Mouse (Mus musculus) embryonic stem cell, embryonic (primary cell): ENCODE results near the gene Dgkg.

ENCODE experiments used
- CTCF ChIA-PET, 4 experiments: fragments of 300-600 bp in 2 of 4; fragments of 350-600 bp in 2 of 4; sonication (Branson Sonifier 250); formaldehyde crosslinking; loops; one replicate each; lab custom pipeline; 2022; ENCODE audit warnings: inconsistent platforms in 2 of 4; lab: Charles Lee
- POLR2A ChIA-PET, 4 experiments: fragments of 300-600 bp in 2 of 4; fragments of 350-600 bp in 2 of 4; sonication (Branson Sonifier 250); formaldehyde crosslinking; loops; one replicate each; lab custom pipeline; 2022; ENCODE audit warnings: antibody characterized with exemption in 4 of 4, inconsistent platforms in 1 of 4; lab: Charles Lee

Gene Dgkg

DNA sequence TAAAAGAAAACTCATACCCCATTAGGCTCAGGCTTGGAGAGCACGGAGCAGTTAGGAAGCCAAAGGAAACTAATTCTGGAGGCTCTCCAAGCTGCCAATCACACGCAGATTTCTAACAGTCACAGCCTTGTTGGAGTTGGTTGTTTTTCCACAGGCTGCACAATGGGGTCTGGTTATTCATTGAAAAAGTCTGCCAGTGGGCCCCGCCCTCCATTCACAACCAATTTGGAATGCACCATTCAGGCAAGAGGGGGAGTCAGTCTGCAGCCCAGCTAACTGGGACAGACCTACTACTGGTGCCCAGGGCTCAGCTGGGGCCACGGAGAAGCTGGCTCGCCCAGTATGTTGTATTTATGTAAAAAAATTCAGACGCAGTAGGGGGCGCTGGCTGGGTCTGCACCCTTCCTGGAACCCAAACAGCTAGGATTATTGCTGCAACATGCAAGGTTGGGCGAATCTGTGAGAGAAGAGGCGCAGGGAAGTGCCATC lies 228.1 kb downstream of the Dgkg start:
- POLR2A ChIA-PET = interaction anchor here (0.5 to 27.1 kb wide), 58 partner anchors 9 to 681 kb away, joined by 3 to 941 read pairs (median 4); partner anchors contain the start of genes Etv5 (in 3 of the 4), Liph (in 1 of the 4) and Tra2b (in 1 of the 4)
- CTCF ChIA-PET = interaction anchor here in 3 of 4 experiments (0.5 to 1.5 kb wide), 5 partner anchors 8 to 492 kb away, joined by 3 to 7 read pairs (median 3); partner anchors contain the start of gene Etv5 (in 1 of the 3)

DNA sequence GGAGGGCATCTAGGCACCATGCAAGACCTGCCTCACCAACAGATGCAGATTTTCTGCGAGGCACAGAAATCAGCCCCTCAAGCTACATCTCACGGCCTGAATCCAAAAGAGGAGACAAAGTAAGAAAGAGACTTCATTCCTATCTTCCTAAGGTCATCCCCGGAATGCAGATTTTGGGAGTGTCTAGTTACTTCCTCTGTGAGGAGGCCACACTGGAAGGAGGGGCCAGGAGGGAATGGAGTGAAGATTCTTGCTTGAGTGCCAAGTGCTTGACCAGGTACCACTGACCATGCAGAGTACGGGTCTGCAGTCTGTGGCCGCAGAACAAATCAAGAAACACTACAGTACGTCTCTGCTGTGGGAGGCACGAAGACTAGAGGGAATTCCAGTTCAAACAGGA lies 230.2 kb downstream of the Dgkg start:
- POLR2A ChIA-PET = interaction anchor here in 3 of 4 experiments (0.7 to 27.1 kb wide), 23 partner anchors 7 to 123 kb away, joined by 3 to 941 read pairs (median 6); partner anchors contain the start of gene Etv5 (in 3 of the 3)
- CTCF ChIA-PET = no interaction called here

DNA sequence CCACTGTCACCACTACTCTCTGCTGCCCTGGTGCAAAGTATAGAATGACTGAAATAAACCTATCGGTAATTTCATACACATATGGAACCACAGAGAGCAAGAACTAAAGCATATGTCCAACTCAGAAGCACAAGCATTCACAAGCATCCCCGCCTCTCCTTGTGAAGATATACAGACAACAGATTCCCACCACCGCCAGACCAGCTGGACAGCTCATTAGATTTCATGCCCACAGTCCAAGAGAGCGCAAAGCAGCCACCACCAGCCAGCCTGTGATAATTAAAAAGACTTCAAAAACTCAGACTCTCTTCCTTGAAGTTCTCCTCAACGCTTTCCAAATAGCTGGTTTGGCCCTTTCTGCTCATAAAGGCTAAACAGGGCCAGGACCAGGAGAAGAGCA lies 234.8 kb downstream of the Dgkg start:
- CTCF ChIA-PET = no interaction called here

More for the DNA sequence above, 234.8 kb downstream of the Dgkg start:
- POLR2A ChIA-PET = interaction anchor here in 2 of 4 experiments (1.1 to 27.1 kb wide), 7 partner anchors 6 to 107 kb away, joined by 3 to 941 read pairs (median 290); partner anchors contain the start of gene Etv5 (in 2 of the 2)
